Mouse (Mus musculus) neural tube, embryonic 15.5 days (tissue): ENCODE data around the gene Hemgn. TPM values are rescaled to one million over a fixed set of nuclear protein-coding genes. Genes with fewer than 3 reads are reported as not detected.
A peak's percentile ranks its signal among the peaks of the same experiment; 100 is the strongest.

Experiments used
- ATAC-seq: fragments of 200-750 bp; cut with Nextera tagmentation; 2 replicates; pipeline ENCODE4 v1.8.0; 2017; ENCODE audit warnings: mild to moderate bottlenecking, moderate TSS enrichment, moderate library complexity; ENCODE audit not compliant: low FRiP score
- H3K27ac ChIP-seq: fragments of 300-500 bp; sonication (generic); replicated peaks from 2 replicates; pipeline ENCODE4 v1.5.1; 2015; ENCODE audit warnings: mild to moderate bottlenecking, inconsistent platforms
- H3K27me3 ChIP-seq: fragments of 300-500 bp; sonication (generic); replicated peaks from 2 replicates; pipeline ENCODE4 v1.6.1; 2015; ENCODE audit warnings: inconsistent platforms
- H3K36me3 ChIP-seq: fragments of 300-500 bp; sonication (generic); 2 replicates; pipeline ENCODE4 v1.6.1; 2015; ENCODE audit warnings: inconsistent platforms
- H3K4me1 ChIP-seq: fragments of 300-500 bp; sonication (generic); 2 replicates; pipeline ENCODE4 v1.6.1; 2015; ENCODE audit warnings: inconsistent platforms
- H3K4me2 ChIP-seq: fragments of 300-500 bp; sonication (generic); 2 replicates; pipeline ENCODE4 v1.6.1; 2015; ENCODE audit warnings: inconsistent platforms, mild to moderate bottlenecking, moderate library complexity
- H3K4me3 ChIP-seq: fragments of 300-500 bp; sonication (generic); replicated peaks from 2 replicates; pipeline ENCODE4 v1.5.1; 2015; ENCODE audit warnings: mild to moderate bottlenecking, inconsistent platforms
- H3K9ac ChIP-seq: fragments of 300-500 bp; sonication (generic); replicated peaks from 2 replicates; pipeline ENCODE4 v1.6.1; 2015; ENCODE audit warnings: mild to moderate bottlenecking, inconsistent platforms
- H3K9me3 ChIP-seq: fragments of 300-500 bp; sonication (generic); replicated peaks from 2 replicates; pipeline ENCODE4 v1.6.1; 2016; ENCODE audit warnings: inconsistent platforms
- WGBS: fragments of 180-500 bp; shearing (Covaris S2); methylation state at CpG from one replicate; pipeline ENCODE4 v1.1.7; 2015; ENCODE audit warnings: mixed read lengths; 5-methylcytosine and 5-hydroxymethylcytosine counted together
- polyA plus RNA-seq: library from polyadenylated mRNA; unstranded; fragments of >200 nt; fragmentation: Nextera tagmentation; extraction: Ambion mirVana; gene quantifications from 2 replicates; pipeline ENCODE4 v1.2.1, GENCODE M21; 2015

The Hemgn gene
- polyA plus RNA-seq = 0.24 and 1.2 TPM in 2 replicates

DNA sequence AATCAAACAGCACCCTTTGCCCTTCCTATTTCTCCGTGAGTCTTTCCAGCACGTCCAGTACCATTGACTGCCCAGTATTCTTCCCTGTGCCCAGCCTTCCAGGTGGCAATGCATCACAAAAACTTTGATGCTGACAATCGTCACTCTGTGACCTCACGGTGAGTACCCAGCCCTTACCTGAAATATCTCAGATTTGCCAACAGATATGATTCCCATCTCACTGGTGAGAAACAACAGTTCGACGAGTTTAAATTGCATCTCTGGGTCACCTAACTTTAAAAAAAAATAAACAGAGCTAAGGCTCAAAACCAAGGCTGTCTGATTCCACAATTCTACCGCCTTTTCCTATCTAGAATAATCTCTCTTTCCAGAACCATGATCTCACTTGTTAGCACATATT is at the start of gene Hemgn:
TSS of gene Hemgn (minus strand) at position 101 of the 400 bp plus-strand sequence.
- no peaks in the 10 kb centered on the region for H3K27me3 ChIP-seq
- H3K4me2 ChIP-seq = no peak within 1 kb of the TSS
- no peak within 1 kb of the TSS for H3K27ac ChIP-seq
- H3K4me3 ChIP-seq = no peak within 1 kb of the TSS
- WGBS = 85% methylated on average over 7 of the region's 7 CpGs
- H3K9ac ChIP-seq = no peak within 1 kb of the TSS
- no peaks in the 10 kb centered on the region for H3K4me1 ChIP-seq
- no peaks in the 10 kb centered on the region for H3K36me3 ChIP-seq
- ATAC-seq = no peak
- no peaks in the 10 kb centered on the region for H3K9me3 ChIP-seq

DNA sequence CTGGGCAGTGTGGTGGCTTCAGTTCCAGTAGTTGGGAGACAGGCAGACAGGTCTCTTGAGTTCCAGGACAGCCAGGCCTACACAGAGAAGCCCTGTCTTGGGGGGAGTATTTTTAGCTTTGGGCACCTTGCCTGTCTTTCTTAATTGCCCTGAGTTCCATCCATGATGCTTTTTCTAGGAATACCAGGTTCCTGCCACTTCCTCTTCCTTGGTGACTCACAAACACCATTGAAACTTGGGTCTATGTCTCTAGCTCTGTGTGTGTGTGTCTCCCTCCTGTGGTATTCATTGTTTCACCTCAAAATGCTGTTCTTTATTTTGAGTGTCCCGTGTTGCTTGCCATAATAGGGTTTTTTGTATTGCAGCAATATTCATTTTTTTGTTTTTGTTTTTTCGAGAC is 45.1 kb upstream of the Hemgn start:
- Histone ChIP-seq H3K4me1 (peaks cover 17% of the 10 kb centered on the region), H3K27me3 (no peaks in the 10 kb centered on the region), H3K9ac (no peak overlapping the region), H3K4me3 (no peak overlapping the region), H3K4me2 (no peak overlapping the region), H3K36me3 (peaks cover 18% of the 10 kb centered on the region), H3K27ac (no peak overlapping the region), H3K9me3 (no peaks in the 10 kb centered on the region)
- ATAC-seq = no peak
- WGBS = 96% methylated on average over 2 of the region's 2 CpGs

DNA sequence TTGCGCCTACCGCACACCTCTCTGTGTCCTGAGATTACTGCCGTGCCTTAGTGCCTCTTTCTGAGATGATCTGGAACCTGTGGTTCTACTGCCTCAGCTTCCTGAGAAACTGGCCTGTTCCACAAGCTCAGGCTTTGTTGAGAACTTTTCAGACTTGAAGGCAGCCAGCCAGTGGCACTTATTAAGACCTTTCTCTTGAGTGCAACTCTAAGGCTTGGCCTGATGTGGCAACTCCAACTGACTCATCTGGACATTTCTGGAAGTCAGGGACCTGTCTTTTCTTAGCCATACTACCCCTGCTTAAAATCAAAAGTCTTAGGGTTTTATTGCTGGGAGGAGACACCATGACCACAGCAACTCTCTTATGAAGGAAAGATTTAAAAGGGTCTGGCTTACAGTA is 43.9 kb upstream of the Hemgn start:
- Histone ChIP-seq H3K27me3 (no peaks in the 10 kb centered on the region), H3K27ac (no peak overlapping the region), H3K9me3 (no peaks in the 10 kb centered on the region), H3K4me1 (peaks cover 29% of the 10 kb centered on the region), H3K4me3 (no peak overlapping the region), H3K4me2 (no peak overlapping the region), H3K36me3 (peaks cover 8% of the 10 kb centered on the region), H3K9ac (no peak overlapping the region)
- no peak for ATAC-seq
- 97% methylated on average over 3 of the region's 3 CpGs for WGBS

GRCm38 (mm10) chr4:46456762-46457161 is 43.5 kb upstream of the Hemgn start:
- ATAC-seq = no peak
- WGBS = 89% methylated on average over 4 of the region's 4 CpGs
- H3K9ac ChIP-seq = no peak overlapping the region

GRCm38 (mm10) chr4:46454097-46454864 is 41.0 kb upstream of the Hemgn start:
- Histone ChIP-seq H3K4me2 (no peak overlapping the region; the same call in 1 of the 2 replicates), H3K27ac (no peak overlapping the region), H3K4me1 (peaks cover 35% of the 10 kb centered on the region), H3K9me3 (no peaks in the 10 kb centered on the region), H3K4me3 (no peak overlapping the region), H3K9ac (no peak overlapping the region), H3K27me3 (no peaks in the 10 kb centered on the region), H3K36me3 (no peaks in the 10 kb centered on the region)
- WGBS = 80% methylated on average over 5 of the region's 5 CpGs
- ATAC-seq = no peak

More at GRCm38 (mm10) chr4:46456762-46457161, 43.5 kb upstream of the Hemgn start:
- no peaks in the 10 kb centered on the region for H3K9me3 ChIP-seq
- H3K4me2 ChIP-seq = no peak overlapping the region
- no peak overlapping the region for H3K27ac ChIP-seq
- H3K4me1 ChIP-seq = peaks cover 29% of the 10 kb centered on the region
- H3K4me3 ChIP-seq = no peak overlapping the region
- no peaks in the 10 kb centered on the region for H3K27me3 ChIP-seq
- peaks cover 7% of the 10 kb centered on the region for H3K36me3 ChIP-seq

- peak overlapping the region; percentile 93; the same call in 1 of the 2 replicates for H3K9ac ChIP-seq
Measured at GRCm38 (mm10) chr4:46452855-46453719, 39.8 kb upstream of the Hemgn start.

GRCm38 (mm10) chr4:46452481-46452850 is 39.2 kb upstream of the Hemgn start:
- Histone ChIP-seq H3K36me3 (no peaks in the 10 kb centered on the region), H3K4me2 (peak overlapping the region; percentile 97), H3K4me3 (peak overlapping the region; percentile 92), H3K9me3 (no peaks in the 10 kb centered on the region), H3K27me3 (no peaks in the 10 kb centered on the region), H3K27ac (peak overlapping the region; percentile 99), H3K9ac (peak overlapping the region; percentile 93), H3K4me1 (peaks cover 40% of the 10 kb centered on the region)
- no peak; the same call in 1 of the 2 replicates for ATAC-seq
- whole genome bisulfite sequencing = under 1% methylated on average over 19 of the region's 19 CpGs

More at GRCm38 (mm10) chr4:46452855-46453719, 39.8 kb upstream of the Hemgn start:
- no peak for ATAC-seq
- peak overlapping the region; percentile 92 for H3K4me3 ChIP-seq
- 31% methylated on average over 13 of the region's 13 CpGs for WGBS
- peaks cover 40% of the 10 kb centered on the region for H3K4me1 ChIP-seq
- peak overlapping the region; percentile 97 for H3K4me2 ChIP-seq
- H3K27ac ChIP-seq = peak overlapping the region; percentile 99
- no peaks in the 10 kb centered on the region for H3K36me3 ChIP-seq
- H3K27me3 ChIP-seq = no peaks in the 10 kb centered on the region
- H3K9me3 ChIP-seq = no peaks in the 10 kb centered on the region

DNA sequence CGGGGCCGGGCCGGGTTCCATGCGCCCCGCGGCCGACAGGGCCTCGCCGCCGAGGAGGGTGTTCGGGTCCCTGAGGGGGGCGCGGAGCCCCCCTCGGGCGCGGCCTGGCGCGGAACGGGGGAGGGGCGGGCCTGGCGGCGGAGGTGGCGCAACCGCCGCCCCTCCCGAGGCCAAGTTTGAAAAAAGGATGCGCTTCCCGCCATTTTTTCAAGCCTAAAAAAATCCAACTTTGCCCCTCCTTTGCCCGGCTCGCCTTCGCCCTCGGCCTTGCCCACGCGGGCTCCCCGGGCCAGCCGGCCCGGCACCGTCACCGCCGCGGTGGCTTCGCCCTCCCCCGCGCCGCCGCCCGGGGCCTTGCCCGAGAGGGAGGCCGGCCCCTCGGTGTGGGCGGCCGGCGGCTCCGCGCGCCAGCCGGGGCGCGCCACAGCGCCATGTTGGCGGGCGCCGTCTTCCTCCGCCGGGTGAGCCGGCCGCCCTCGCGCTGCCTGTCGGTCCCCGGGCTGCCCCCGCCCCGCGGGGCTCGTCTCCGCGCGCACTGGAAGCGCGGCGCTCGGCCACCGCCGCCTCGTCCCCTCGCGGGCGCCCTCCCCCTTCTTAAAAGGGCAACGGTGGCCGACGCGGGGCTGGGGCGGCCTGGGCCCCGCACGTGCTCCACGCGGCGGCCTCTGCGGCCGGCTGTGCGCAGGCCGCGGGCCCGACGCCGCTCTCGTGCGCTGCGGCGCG is 38.6 kb upstream of the Hemgn start:
- H3K27ac ChIP-seq = peak overlapping the region; percentile 99
- H3K9me3 ChIP-seq = no peaks in the 10 kb centered on the region
- peak overlapping the region; percentile 97 for H3K4me2 ChIP-seq
- no peaks in the 10 kb centered on the region for H3K36me3 ChIP-seq
- H3K4me1 ChIP-seq = peaks cover 40% of the 10 kb centered on the region
- under 1% methylated on average over 64 of the region's 111 CpGs for WGBS
- H3K9ac ChIP-seq = peak overlapping the region; percentile 93
- ATAC-seq = peak; percentile 48
- peak overlapping the region; percentile 92 for H3K4me3 ChIP-seq
- H3K27me3 ChIP-seq = no peaks in the 10 kb centered on the region

DNA sequence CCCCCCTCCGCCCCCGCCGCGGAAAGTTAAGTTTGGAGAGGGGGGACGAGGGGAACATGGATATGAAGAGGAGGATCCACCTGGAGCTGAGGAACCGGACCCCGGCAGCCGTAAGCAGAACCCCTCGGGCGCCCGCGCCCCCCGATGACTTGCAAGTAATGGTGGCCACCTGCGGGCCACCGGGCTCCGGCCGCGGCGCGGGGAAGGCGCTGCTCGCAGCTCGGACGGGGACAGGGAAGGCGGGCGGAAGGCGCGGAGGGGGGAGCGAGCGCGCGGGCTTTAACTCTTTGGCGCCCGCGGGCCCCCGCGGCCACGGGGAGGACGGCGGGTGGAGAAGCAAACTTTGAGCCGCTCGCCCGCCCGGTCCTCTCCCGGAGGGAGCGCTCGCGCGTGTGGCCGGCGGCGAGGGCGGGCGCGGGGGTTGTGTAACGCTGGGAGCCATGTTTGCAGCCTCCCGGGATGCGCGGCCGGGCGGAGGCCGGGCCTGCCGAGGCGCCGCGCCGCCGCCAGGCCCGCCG is 38.0 kb upstream of the Hemgn start:
- Histone ChIP-seq H3K9me3 (no peaks in the 10 kb centered on the region), H3K4me2 (peak overlapping the region; percentile 97), H3K27ac (peak overlapping the region; percentile 99), H3K9ac (peak overlapping the region; percentile 93), H3K4me1 (peaks cover 40% of the 10 kb centered on the region), H3K36me3 (no peaks in the 10 kb centered on the region), H3K27me3 (no peaks in the 10 kb centered on the region), H3K4me3 (peak overlapping the region; percentile 92)
- peak; percentile 72 for ATAC-seq
- under 1% methylated on average over 60 of the region's 70 CpGs for WGBS

GRCm38 (mm10) chr4:46450519-46451131 is 37.3 kb upstream of the Hemgn start, which contains the start of gene Anp32b:
TSS of gene Anp32b (plus strand) at chr4:46450902.
- H3K4me1 ChIP-seq = peaks cover 40% of the 10 kb centered on the region
- H3K9me3 ChIP-seq = no peaks in the 10 kb centered on the region
- H3K36me3 ChIP-seq = no peaks in the 10 kb centered on the region
- H3K4me3 ChIP-seq = peak within 1 kb of the TSS; percentile 92
- peak within 1 kb of the TSS; percentile 93 for H3K9ac ChIP-seq
- peak within 1 kb of the TSS; percentile 99 for H3K27ac ChIP-seq
- peak; percentile 95 for ATAC-seq
- WGBS = under 1% methylated on average over 34 of the region's 66 CpGs
- peak within 1 kb of the TSS; percentile 97 for H3K4me2 ChIP-seq
- no peaks in the 10 kb centered on the region for H3K27me3 ChIP-seq
